Mouse (Mus musculus): ENCODE measurements at regions not wholly inside any gene's neighbourhood (a gene's known extent, or its start where the extent isn't known, plus 50 kb on each side); places are given as distances from the start of the nearest gene placed in this dataset.

GRCm38 (mm10) chr14:114261657-114262056 lies 830.4 kb upstream of the Gpc5 start:
- TF ChIP-seq CTCF (IDR thresholded peaks at IDR 0.05; ENCODE audit: low read depth, low read length): no peak
- TF ChIP-seq POLR2A (IDR thresholded peaks at IDR 0.05; ENCODE audit: extremely low read depth, insufficient read depth, low read length): no peak
